Mouse (Mus musculus) heart, postnatal 25 days (tissue): ENCODE data around the gene Olfr1337. TPM values are rescaled to one million over a fixed set of nuclear protein-coding genes. Genes with fewer than 3 reads are reported as not detected.
"Not testable (repeated sequence)": the region's sequence is repeated elsewhere in the genome, so short reads cannot be mapped to it uniquely, and the experiment has no call there.

ENCODE experiments used
- DNase-seq: peaks from one replicate; pipeline ENCODE4 v3.0.0; 2022; ENCODE audit warnings: low spot score
- intact Hi-C: fragments of 180-260 bp; cut with DNase I; formaldehyde crosslinking; loops from one replicate; pipeline ENCODE4 v1.15.1; 2025
- total RNA-seq, 2 experiments: library from RNA; stranded (reverse); gene quantifications; 2 replicates each; pipeline ENCODE4 v1.2.3; 2021

The Olfr1337 gene
- not detected for total RNA-seq

DNA sequence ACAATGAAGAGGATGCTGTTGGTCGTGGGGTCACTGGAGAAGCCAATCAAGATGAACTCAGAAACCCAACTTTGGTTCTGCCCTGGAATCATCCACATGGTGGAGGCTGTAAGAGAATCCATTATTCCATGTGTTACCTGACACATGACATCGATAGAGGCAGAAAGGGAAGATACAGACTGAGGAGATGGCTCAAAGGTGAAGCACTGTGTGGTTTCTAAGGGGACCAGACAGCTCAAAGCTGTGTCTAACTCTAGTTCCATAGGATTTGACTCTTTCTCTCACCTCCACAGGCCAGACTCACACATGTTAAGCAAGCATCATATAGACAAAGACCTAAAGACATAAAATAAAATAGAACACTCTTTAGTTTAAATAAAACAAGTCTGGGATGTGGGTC, at the start of gene Olfr1337:
TSS of gene Olfr1337 (minus strand) at position 101 of the 400 bp plus-strand sequence.
- intact Hi-C loops, result no loop called here
- DNase-seq, result no peak

DNA sequence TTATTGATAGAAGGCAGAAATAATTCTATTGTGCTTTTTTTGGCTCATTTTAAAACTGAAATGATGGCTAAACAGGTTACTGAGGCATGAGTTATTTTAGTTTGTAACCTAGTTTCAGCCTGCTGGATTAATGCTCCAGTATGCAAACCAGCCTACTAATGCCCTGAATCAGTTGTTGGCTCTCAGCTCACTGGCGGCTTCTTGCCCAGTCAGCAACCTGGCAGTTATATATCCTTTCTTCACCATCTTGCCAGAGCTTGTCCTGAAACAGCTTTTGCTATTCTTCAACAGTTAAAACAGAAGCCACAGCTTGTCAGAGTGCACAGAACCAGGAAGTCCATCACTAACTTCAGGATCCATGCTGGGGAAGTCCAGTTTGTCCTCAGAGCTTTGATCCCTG, 36.5 kb upstream of the Olfr1337 start:
- DNase-seq, result no peak
- intact Hi-C loops, result no loop called here

DNA sequence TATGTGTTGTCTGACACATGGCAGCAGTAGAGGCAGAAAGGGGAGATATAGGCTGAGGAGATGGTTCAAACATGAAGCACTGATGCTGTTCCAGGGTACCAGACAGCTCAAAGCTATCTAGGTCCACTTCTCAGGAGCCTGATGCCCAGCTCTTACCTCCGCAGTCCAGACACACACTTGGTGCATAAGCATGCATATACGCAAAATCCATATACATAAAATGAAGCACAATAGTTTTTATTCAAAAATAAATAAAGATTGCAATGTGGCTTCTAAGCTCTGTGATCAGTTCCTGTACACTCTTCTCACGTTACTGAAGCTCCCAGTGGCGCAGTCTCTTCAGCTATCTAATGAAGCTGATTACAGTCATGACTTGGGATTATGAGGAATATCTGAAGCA, 27.5 kb upstream of the Olfr1337 start, which contains the start of gene Olfr1335:
TSS of gene Olfr1335 (minus strand) at position 101 of the 400 bp plus-strand sequence.
- intact Hi-C loops, result no loop called here
- DNase-seq, result no peak

DNA sequence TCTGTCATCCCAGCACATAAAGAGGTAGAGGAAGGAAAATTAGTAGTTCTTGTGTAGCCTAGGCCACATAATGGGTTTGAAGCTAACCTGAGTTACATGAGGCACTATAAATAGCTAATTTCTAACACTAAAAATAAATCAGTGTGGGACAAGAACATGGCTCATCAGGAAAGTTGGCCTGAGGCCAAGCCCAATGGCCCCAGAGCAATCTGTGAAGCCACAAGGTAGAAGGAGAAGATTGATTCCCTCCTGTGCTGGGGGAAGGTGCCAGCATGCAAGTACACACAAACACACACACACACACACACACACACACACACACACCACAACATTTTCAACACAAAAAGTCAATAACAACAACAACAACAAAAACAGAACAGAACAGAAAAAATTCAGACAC, 10.4 kb upstream of the Olfr1337 start:
- intact Hi-C loops, DNase-seq: not testable (repeated sequence)

DNA sequence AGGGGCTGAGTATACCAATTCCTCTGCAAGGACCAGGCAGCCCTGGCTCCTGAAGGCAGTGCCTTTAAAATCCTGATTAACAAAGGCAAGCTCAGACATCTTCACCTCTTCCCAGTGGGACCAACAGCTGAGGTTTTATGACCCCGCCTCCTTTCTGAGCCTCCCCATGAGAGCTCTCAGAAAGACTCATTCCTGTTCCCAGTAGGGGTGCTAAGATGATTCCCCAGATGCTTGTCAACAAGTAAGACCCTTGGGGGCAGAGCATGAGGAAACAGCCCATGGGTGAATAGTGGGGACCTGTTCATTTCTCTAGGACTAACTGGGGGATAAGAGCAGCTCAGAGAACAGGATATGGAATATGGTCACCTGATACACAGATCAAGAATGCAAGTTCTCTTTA, 23.7 kb downstream of the Olfr1337 start, which contains the start of gene Olfr1338:
TSS of gene Olfr1338 (minus strand) at position 101 of the 400 bp plus-strand sequence.
- intact Hi-C loops, result no loop called here
- DNase-seq, result no peak

DNA sequence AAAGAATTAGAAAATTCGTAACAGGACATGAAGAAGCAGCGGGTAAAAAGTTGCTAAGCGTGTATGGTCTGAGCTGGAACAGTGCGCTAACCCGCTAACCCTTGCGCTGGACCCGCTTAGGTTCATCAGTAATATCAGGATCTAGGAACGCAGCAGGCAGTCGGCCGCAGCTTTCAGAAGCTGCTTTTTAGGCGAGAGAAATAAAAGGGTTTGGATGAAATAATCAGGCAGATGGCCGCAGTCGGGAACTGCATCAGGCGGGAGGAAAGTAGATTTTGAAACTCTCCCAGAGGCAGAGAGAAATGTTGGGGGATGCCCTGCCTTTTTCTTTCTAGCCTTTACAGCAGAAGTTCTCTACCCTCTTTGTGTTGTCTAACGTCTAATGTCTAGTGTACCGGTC, 40.5 kb downstream of the Olfr1337 start:
- DNase-seq, result no peak
- intact Hi-C loops, result no loop called here

DNA sequence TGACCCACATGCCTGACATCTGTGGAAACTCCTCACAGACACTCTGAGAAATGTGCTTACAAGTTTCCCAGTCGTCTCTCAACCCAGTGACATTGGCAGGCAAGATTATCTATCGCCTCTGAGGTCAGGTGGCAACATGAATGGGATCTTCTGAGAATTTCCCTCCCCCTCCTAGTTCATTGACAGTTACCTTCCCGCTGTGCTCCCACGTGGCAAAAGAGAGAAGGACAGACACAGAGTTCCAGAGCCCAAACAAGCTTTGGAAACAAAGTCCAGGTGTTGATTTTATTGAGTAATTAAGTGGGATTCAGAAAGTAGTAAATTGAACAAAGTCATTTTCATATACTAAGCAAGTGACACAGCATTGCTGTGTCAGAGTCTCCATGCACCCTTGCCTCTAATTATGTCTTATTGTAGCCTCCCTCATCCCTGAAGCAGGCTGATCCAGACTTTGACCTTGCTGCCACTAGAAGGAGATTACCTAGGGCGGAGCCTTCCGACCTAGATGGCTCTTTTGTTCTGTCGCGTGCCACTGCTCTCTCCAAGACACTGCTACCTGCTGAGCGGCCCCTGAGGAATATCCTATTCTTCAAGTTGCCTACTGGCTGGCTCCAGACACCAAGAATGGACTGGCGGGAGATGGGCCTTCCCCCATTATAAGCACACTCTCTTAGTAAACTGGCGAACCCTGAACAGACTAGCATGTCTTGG, 41.2 kb downstream of the Olfr1337 start:
- no peak for DNase-seq
- intact Hi-C loops, result no loop called here

DNA sequence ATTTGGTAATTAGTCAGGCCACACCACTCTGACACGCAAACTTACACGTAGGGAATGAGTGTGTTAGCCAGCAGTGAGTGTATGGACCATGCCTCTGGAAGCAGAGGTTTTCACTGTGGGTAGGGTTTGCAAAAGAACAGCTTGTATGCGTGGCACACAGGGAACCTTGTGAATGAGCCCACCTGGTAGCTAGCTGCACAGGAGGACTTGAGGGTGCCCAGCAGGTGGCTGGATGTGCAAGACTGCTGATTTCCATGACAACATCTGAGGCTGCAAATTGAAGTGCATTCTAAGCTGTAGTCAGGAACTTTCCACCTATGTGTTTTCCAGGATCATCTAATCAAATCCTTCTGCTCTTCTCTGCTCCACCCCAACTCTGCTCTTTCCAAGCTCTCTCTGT, 42.8 kb downstream of the Olfr1337 start:
- no peak for DNase-seq
- intact Hi-C loops, result loop anchor here (5.0 kb wide), 1 partner anchor 33 kb away; no protein-coding TSS in a partner anchor

DNA sequence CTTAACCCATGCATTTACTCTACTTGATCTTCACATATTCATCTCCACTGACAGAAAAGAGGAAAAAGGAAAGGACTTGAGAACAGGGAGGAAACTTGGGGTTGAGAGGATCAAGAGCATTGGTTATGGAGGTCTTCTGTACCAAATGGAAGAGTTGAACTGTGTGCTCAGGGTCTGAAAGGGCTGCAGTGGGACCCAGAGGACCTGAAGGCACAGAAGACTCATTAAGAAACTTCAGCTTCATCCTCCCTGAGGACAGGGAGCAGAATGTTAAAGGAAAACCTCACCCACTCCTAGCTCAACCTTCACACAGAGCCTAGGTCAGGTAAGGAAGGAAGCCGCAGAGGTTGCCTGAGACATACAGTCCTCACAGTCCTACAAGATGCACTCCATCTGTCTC, 50.5 kb downstream of the Olfr1337 start, which contains the start of gene Olfr1339:
TSS of gene Olfr1339 (plus strand) at position 301 of the 400 bp plus-strand sequence.
- DNase-seq, result no peak
- intact Hi-C loops, result no loop called here

Other genes with a start within 250 kb of the Olfr1337 start
- gene Tmem125, start 238.5 kb downstream of the Olfr1337 start, total RNA-seq, result under 1 TPM in 1 of 2 experiments, not detected in 1; 0.17 TPM
- gene Cfap57, start 161.8 kb downstream of the Olfr1337 start, total RNA-seq, result under 1 TPM in 1 of 2 experiments, not detected in 1; 0.05 TPM
- gene Ebna1bp2, start 161.8 kb downstream of the Olfr1337 start, total RNA-seq, result 10 to 100 TPM; 36.6 to 38.2 TPM
- not detected for gene Olfr62, start 123.6 kb downstream of the Olfr1337 start, total RNA-seq
- not detected for gene Olfr1342, start 89.8 kb downstream of the Olfr1337 start, total RNA-seq
- gene Olfr1341, start 79.1 kb downstream of the Olfr1337 start, total RNA-seq, result not detected
- not detected for gene Olfr1340, start 62.4 kb downstream of the Olfr1337 start, total RNA-seq
- not detected for gene Olfr1339, start 50.4 kb downstream of the Olfr1337 start, total RNA-seq
- not detected for gene Olfr1338, start 23.8 kb downstream of the Olfr1337 start, total RNA-seq
- gene Olfr1335, start 27.4 kb upstream of the Olfr1337 start, total RNA-seq, result not detected
- not detected for gene Olfr1333, start 53.7 kb upstream of the Olfr1337 start, total RNA-seq
- not detected for gene Olfr1331, start 82.1 kb upstream of the Olfr1337 start, total RNA-seq
- not detected for gene Olfr1330, start 106.0 kb upstream of the Olfr1337 start, total RNA-seq
- not detected for gene Olfr1329, start 134.9 kb upstream of the Olfr1337 start, total RNA-seq
- not detected for gene Olfr1328, start 156.0 kb upstream of the Olfr1337 start, total RNA-seq
- under 1 TPM; 0.18 to 0.34 TPM for gene Lao1, start 179.0 kb upstream of the Olfr1337 start, total RNA-seq